Mouse (Mus musculus): ENCODE measurements at regions not wholly inside any gene's neighbourhood (a gene's known extent, or its start where the extent isn't known, plus 50 kb on each side); places are given as distances from the start of the nearest gene placed in this dataset.
A peak's percentile ranks its signal among the peaks of the same experiment; 100 is the strongest.
"Not testable (repeated sequence)": the region's sequence is repeated elsewhere in the genome, so short reads cannot be mapped to it uniquely, and the experiment has no call there.

GRCm38 (mm10) chr11:27105920-27106319, 512.1 kb upstream of the Vrk2 start:
- 74% methylated on average over 5 of the region's 5 CpGs for WGBS
- Histone ChIP-seq H3K9me3 (no peaks in the 10 kb centered on the region), H3K4me2 (no peak overlapping the region), H3K27ac (no peak overlapping the region), H3K4me3 (no peak overlapping the region), H3K27me3 (replicated peaks) (no peaks in the 10 kb centered on the region), H3K9ac (no peak overlapping the region), H3K4me1 (no peaks in the 10 kb centered on the region), H3K36me3 (replicated peaks) (no peaks in the 10 kb centered on the region)
- ATAC-seq (replicated peaks): no peak

- H3K27ac ChIP-seq: no peak overlapping the region
- H3K4me3 ChIP-seq: no peak overlapping the region
- no peak overlapping the region for H3K4me2 ChIP-seq
- ATAC-seq (replicated peaks): no peak
- no peaks in the 10 kb centered on the region for H3K4me1 ChIP-seq
- no peaks in the 10 kb centered on the region for H3K36me3 ChIP-seq (replicated peaks)
- no peak overlapping the region for H3K9ac ChIP-seq
- H3K9me3 ChIP-seq: no peaks in the 10 kb centered on the region
- H3K27me3 ChIP-seq (replicated peaks): no peaks in the 10 kb centered on the region
Measured at GRCm38 (mm10) chr11:27102906-27103305, 509.1 kb upstream of the Vrk2 start.

- H3K27me3 ChIP-seq (replicated peaks): no peaks in the 10 kb centered on the region
- WGBS: 98% methylated on average over 2 of the region's 2 CpGs
- no peak overlapping the region for H3K27ac ChIP-seq
- H3K4me2 ChIP-seq: no peak overlapping the region
- H3K36me3 ChIP-seq (replicated peaks): no peaks in the 10 kb centered on the region
- no peak overlapping the region for H3K4me3 ChIP-seq
- H3K9me3 ChIP-seq: no peaks in the 10 kb centered on the region
- H3K4me1 ChIP-seq: no peaks in the 10 kb centered on the region
- ATAC-seq (replicated peaks): no peak
- no peak overlapping the region for H3K9ac ChIP-seq
Measured at GRCm38 (mm10) chr11:27102045-27102444, 508.2 kb upstream of the Vrk2 start.

GRCm38 (mm10) chr11:27096615-27097014, 502.8 kb upstream of the Vrk2 start:
- Histone ChIP-seq H3K36me3 (replicated peaks) (no peaks in the 10 kb centered on the region), H3K27ac (no peak overlapping the region), H3K27me3 (replicated peaks) (no peaks in the 10 kb centered on the region)

GRCm38 (mm10) chr11:27095460-27095859, 501.7 kb upstream of the Vrk2 start:
- ATAC-seq (replicated peaks); H3K9me3 ChIP-seq; H3K27me3 ChIP-seq (replicated peaks); H3K36me3 ChIP-seq (replicated peaks); H3K4me2 ChIP-seq; H3K4me3 ChIP-seq; H3K27ac ChIP-seq; H3K4me1 ChIP-seq; H3K9ac ChIP-seq: not testable (repeated sequence)

More at GRCm38 (mm10) chr11:27096615-27097014, 502.8 kb upstream of the Vrk2 start:
- no peak overlapping the region for H3K4me2 ChIP-seq
- H3K9me3 ChIP-seq: no peaks in the 10 kb centered on the region
- ATAC-seq (replicated peaks): no peak
- H3K4me3 ChIP-seq: no peak overlapping the region
- no peaks in the 10 kb centered on the region for H3K4me1 ChIP-seq
- no peak overlapping the region for H3K9ac ChIP-seq

GRCm38 (mm10) chr11:27086516-27086915, 492.7 kb upstream of the Vrk2 start:
- Histone ChIP-seq H3K9ac (no peak overlapping the region), H3K27ac (no peak overlapping the region), H3K27me3 (replicated peaks) (no peaks in the 10 kb centered on the region), H3K4me2 (no peak overlapping the region), H3K36me3 (replicated peaks) (no peaks in the 10 kb centered on the region), H3K4me3 (no peak overlapping the region), H3K9me3 (no peaks in the 10 kb centered on the region), H3K4me1 (no peaks in the 10 kb centered on the region)
- ATAC-seq (replicated peaks): no peak
- 87% methylated on average over 1 of the region's 1 CpGs for WGBS

GRCm38 (mm10) chr11:27081188-27081587, 487.4 kb upstream of the Vrk2 start:
- Histone ChIP-seq H3K4me3 (no peak overlapping the region), H3K4me1 (no peaks in the 10 kb centered on the region), H3K4me2 (no peak overlapping the region), H3K36me3 (replicated peaks) (no peaks in the 10 kb centered on the region), H3K27ac (no peak overlapping the region), H3K27me3 (replicated peaks) (no peaks in the 10 kb centered on the region), H3K9me3 (no peaks in the 10 kb centered on the region), H3K9ac (no peak overlapping the region)
- no peak for ATAC-seq (replicated peaks)

GRCm38 (mm10) chr11:27070381-27070780, 476.6 kb upstream of the Vrk2 start:
- Histone ChIP-seq H3K4me3 (no peak overlapping the region), H3K9ac (no peak overlapping the region), H3K27me3 (replicated peaks) (no peaks in the 10 kb centered on the region), H3K9me3 (no peaks in the 10 kb centered on the region), H3K36me3 (replicated peaks) (no peaks in the 10 kb centered on the region), H3K27ac (no peak overlapping the region), H3K4me2 (no peak overlapping the region), H3K4me1 (no peaks in the 10 kb centered on the region)
- no peak for ATAC-seq (replicated peaks)

- Histone ChIP-seq H3K27me3 (replicated peaks) (no peaks in the 10 kb centered on the region), H3K36me3 (replicated peaks) (no peaks in the 10 kb centered on the region), H3K4me2 (no peak overlapping the region), H3K27ac (no peak overlapping the region), H3K4me3 (no peak overlapping the region), H3K4me1 (no peaks in the 10 kb centered on the region), H3K9ac (no peak overlapping the region), H3K9me3 (no peaks in the 10 kb centered on the region)
- WGBS: 81% methylated on average over 1 of the region's 1 CpGs
- ATAC-seq (replicated peaks): no peak
Measured at GRCm38 (mm10) chr11:27027243-27027852, 433.5 kb upstream of the Vrk2 start.

GRCm38 (mm10) chr11:27025500-27025899, 431.7 kb upstream of the Vrk2 start:
- Histone ChIP-seq H3K27ac (no peak overlapping the region), H3K4me3 (no peak overlapping the region), H3K9ac (no peak overlapping the region), H3K4me2 (no peak overlapping the region), H3K9me3 (no peaks in the 10 kb centered on the region), H3K4me1 (no peaks in the 10 kb centered on the region), H3K36me3 (replicated peaks) (no peaks in the 10 kb centered on the region), H3K27me3 (replicated peaks) (no peaks in the 10 kb centered on the region)
- WGBS: 87% methylated on average over 2 of the region's 2 CpGs
- no peak for ATAC-seq (replicated peaks)

GRCm38 (mm10) chr11:26996292-26997099, 402.7 kb upstream of the Vrk2 start:
- peak; percentile 72 for ATAC-seq (replicated peaks)

GRCm38 (mm10) chr11:26981216-26981615, 387.4 kb upstream of the Vrk2 start:
- Histone ChIP-seq H3K27ac (peak overlapping the region; percentile 17; the same call in 1 of the 2 replicates), H3K36me3 (replicated peaks) (no peaks in the 10 kb centered on the region), H3K9me3 (no peaks in the 10 kb centered on the region), H3K27me3 (replicated peaks) (no peaks in the 10 kb centered on the region), H3K9ac (no peak overlapping the region), H3K4me3 (no peak overlapping the region), H3K4me2 (peak overlapping the region; percentile 26), H3K4me1 (no peaks in the 10 kb centered on the region)
- 22% methylated on average over 7 of the region's 7 CpGs for WGBS
- ATAC-seq (replicated peaks): peak; percentile 95

More at GRCm38 (mm10) chr11:26996292-26997099, 402.7 kb upstream of the Vrk2 start:
- Histone ChIP-seq H3K4me3 (no peak overlapping the region), H3K27me3 (replicated peaks) (no peaks in the 10 kb centered on the region), H3K4me1 (no peaks in the 10 kb centered on the region), H3K9me3 (no peaks in the 10 kb centered on the region), H3K27ac (no peak overlapping the region), H3K9ac (no peak overlapping the region), H3K4me2 (no peak overlapping the region), H3K36me3 (replicated peaks) (no peaks in the 10 kb centered on the region)
- WGBS: 22% methylated on average over 3 of the region's 3 CpGs

GRCm38 (mm10) chr11:26972533-26973081, 378.8 kb upstream of the Vrk2 start:
- Histone ChIP-seq H3K9me3 (no peaks in the 10 kb centered on the region), H3K9ac (no peak overlapping the region), H3K27ac (no peak overlapping the region), H3K27me3 (replicated peaks) (no peaks in the 10 kb centered on the region), H3K4me2 (no peak overlapping the region), H3K36me3 (replicated peaks) (no peaks in the 10 kb centered on the region), H3K4me3 (no peak overlapping the region), H3K4me1 (no peaks in the 10 kb centered on the region)
- ATAC-seq (replicated peaks): no peak
- 67% methylated on average over 8 of the region's 8 CpGs for WGBS
